Mouse (Mus musculus) hindbrain, embryonic 14.5 days (tissue): ENCODE measurements around the gene Fcho1. TPM values are rescaled to one million over a fixed set of nuclear protein-coding genes. Genes with fewer than 3 reads are reported as not detected.

Experiments
- ATAC-seq: fragments of 200-750 bp; cut with Nextera tagmentation; 2 replicates; pipeline ENCODE4 v1.8.0; 2017; ENCODE audit warnings: moderate number of reproducible peaks, mild to moderate bottlenecking, moderate TSS enrichment, moderate library complexity; ENCODE audit not compliant: low FRiP score
- DNase-seq: peaks from one replicate; pipeline ENCODE4 v3.0.0-alpha.2; 2015; ENCODE audit warnings: low spot score
- H3K27ac ChIP-seq: fragments of 300-500 bp; sonication (generic); 2 replicates; pipeline ENCODE4 v1.5.1; 2014; ENCODE audit warnings: mild to moderate bottlenecking, moderate library complexity
- H3K27me3 ChIP-seq: fragments of 300-500 bp; sonication (generic); 2 replicates; pipeline ENCODE4 v1.6.1; 2014; ENCODE audit warnings: mild to moderate bottlenecking, low read length, mixed read lengths; ENCODE audit not compliant: control insufficient read depth, insufficient read depth
- H3K36me3 ChIP-seq: fragments of 300-500 bp; sonication (generic); replicated peaks from 2 replicates; pipeline ENCODE4 v1.6.1; 2014; ENCODE audit not compliant: control insufficient read depth, insufficient read depth
- H3K4me1 ChIP-seq: fragments of 300-500 bp; sonication (generic); replicated peaks from 2 replicates; pipeline ENCODE4 v1.6.1; 2014; ENCODE audit warnings: antibody characterized with exemption, low read length, mixed read lengths; ENCODE audit not compliant: control insufficient read depth, insufficient read depth
- H3K4me2 ChIP-seq: fragments of 300-500 bp; sonication (generic); replicated peaks from 2 replicates; pipeline ENCODE4 v1.6.1; 2014; ENCODE audit warnings: mild to moderate bottlenecking, moderate library complexity
- H3K4me3 ChIP-seq: fragments of 300-500 bp; sonication (generic); replicated peaks from 2 replicates; pipeline ENCODE4 v1.5.1; 2014; ENCODE audit warnings: mild to moderate bottlenecking, low read length
- H3K9ac ChIP-seq: fragments of 300-500 bp; sonication (generic); 2 replicates; pipeline ENCODE4 v1.6.1; 2014
- H3K9me3 ChIP-seq: fragments of 300-500 bp; sonication (generic); 2 replicates; pipeline ENCODE4 v1.6.1; 2016; ENCODE audit warnings: low read length; ENCODE audit not compliant: control insufficient read depth
- WGBS: fragments of 180-500 bp; shearing (Covaris S2); extraction: QIAGEN DNeasy Blood & Tissue Kit; methylation state at CpG from one replicate; pipeline ENCODE4 v1.1.7; 2014; 5-methylcytosine and 5-hydroxymethylcytosine counted together
- polyA plus RNA-seq: library from polyadenylated mRNA; unstranded; fragments of >200 nt; fragmentation: Nextera tagmentation; extraction: Ambion mirVana; gene quantifications from 2 replicates; pipeline ENCODE4 v1.2.1, GENCODE M21; 2014

Gene Fcho1
- polyA plus RNA-seq, 1 experiment from 2014 or later: 57.3 TPM

- no peak overlapping the region for H3K4me3 ChIP-seq
Observed at GRCm38 (mm10) chr8:71719928-71720457, 5.5 kb downstream of the Fcho1 start.

GRCm38 (mm10) chr8:71719218-71719617 is 6.3 kb downstream of the Fcho1 start:
- Histone ChIP-seq H3K9me3 (no peaks in the 10 kb centered on the region), H3K4me1 (peaks cover 54% of the 10 kb centered on the region), H3K4me3 (no peak overlapping the region), H3K27me3 (no peaks in the 10 kb centered on the region), H3K9ac (no peak overlapping the region), H3K27ac (peak overlapping the region; percentile 73), H3K36me3 (peaks cover 33% of the 10 kb centered on the region), H3K4me2 (no peak overlapping the region)
- WGBS: 35% methylated on average over 4 of the region's 4 CpGs
- DNase-seq (peak; percentile 44), ATAC-seq (peak; percentile 5; the same call in 1 of the 2 replicates)

More at GRCm38 (mm10) chr8:71719928-71720457, 5.5 kb downstream of the Fcho1 start:
- Histone ChIP-seq H3K4me2 (peak overlapping the region; percentile 31), H3K4me1 (peaks cover 61% of the 10 kb centered on the region), H3K36me3 (peaks cover 25% of the 10 kb centered on the region), H3K9ac (no peak overlapping the region), H3K9me3 (no peaks in the 10 kb centered on the region), H3K27ac (peak overlapping the region; percentile 77), H3K27me3 (no peaks in the 10 kb centered on the region)
- peak; percentile 80 for ATAC-seq
- DNase-seq: peak; percentile 90
- 21% methylated on average over 7 of the region's 7 CpGs for WGBS

- H3K27me3 ChIP-seq: no peaks in the 10 kb centered on the region
- H3K4me1 ChIP-seq: peaks cover 49% of the 10 kb centered on the region
- no peak overlapping the region for H3K9ac ChIP-seq
- no peak for DNase-seq
- H3K27ac ChIP-seq: peak overlapping the region; percentile 40; the same call in 1 of the 2 replicates
- WGBS: 32% methylated on average over 3 of the region's 3 CpGs
- H3K4me3 ChIP-seq: no peak overlapping the region
- H3K4me2 ChIP-seq: no peak overlapping the region
- no peaks in the 10 kb centered on the region for H3K9me3 ChIP-seq
- ATAC-seq: no peak
- H3K36me3 ChIP-seq: peaks cover 42% of the 10 kb centered on the region
Observed at GRCm38 (mm10) chr8:71718252-71718651, 7.3 kb downstream of the Fcho1 start.

GRCm38 (mm10) chr8:71717096-71717495 is 8.4 kb downstream of the Fcho1 start:
- H3K9me3 ChIP-seq: no peaks in the 10 kb centered on the region
- WGBS: 86% methylated on average over 12 of the region's 12 CpGs
- ATAC-seq (no peak), DNase-seq (no peak)
- peaks cover 53% of the 10 kb centered on the region for H3K36me3 ChIP-seq
- no peaks in the 10 kb centered on the region for H3K27me3 ChIP-seq
- H3K4me1 ChIP-seq: peaks cover 42% of the 10 kb centered on the region
- no peak overlapping the region for H3K4me2 ChIP-seq
- H3K4me3 ChIP-seq: no peak overlapping the region
- H3K27ac ChIP-seq: no peak overlapping the region
- no peak overlapping the region for H3K9ac ChIP-seq

- H3K27me3 ChIP-seq: no peaks in the 10 kb centered on the region
- ATAC-seq (no peak), DNase-seq (no peak)
- H3K9ac ChIP-seq: no peak overlapping the region
- H3K36me3 ChIP-seq: peaks cover 58% of the 10 kb centered on the region
- no peak overlapping the region for H3K4me3 ChIP-seq
- H3K27ac ChIP-seq: no peak overlapping the region
- peaks cover 37% of the 10 kb centered on the region for H3K4me1 ChIP-seq
- H3K4me2 ChIP-seq: no peak overlapping the region
- H3K9me3 ChIP-seq: no peaks in the 10 kb centered on the region
- 90% methylated on average over 13 of the region's 13 CpGs for WGBS
Observed at GRCm38 (mm10) chr8:71716561-71717053, 8.9 kb downstream of the Fcho1 start.

GRCm38 (mm10) chr8:71715531-71715930 is 10.0 kb downstream of the Fcho1 start:
- no peak for DNase-seq

GRCm38 (mm10) chr8:71711574-71711973 is 13.9 kb downstream of the Fcho1 start:
- H3K36me3 ChIP-seq: peaks cover 49% of the 10 kb centered on the region
- DNase-seq: no peak
- 77% methylated on average over 2 of the region's 2 CpGs for WGBS

More at GRCm38 (mm10) chr8:71715531-71715930, 10.0 kb downstream of the Fcho1 start:
- Histone ChIP-seq H3K36me3 (peaks cover 60% of the 10 kb centered on the region), H3K27me3 (no peaks in the 10 kb centered on the region), H3K27ac (no peak overlapping the region), H3K9ac (no peak overlapping the region), H3K4me1 (peaks cover 27% of the 10 kb centered on the region), H3K4me3 (no peak overlapping the region), H3K9me3 (no peaks in the 10 kb centered on the region), H3K4me2 (no peak overlapping the region)
- 58% methylated on average over 8 of the region's 8 CpGs for WGBS
- no peak for ATAC-seq

GRCm38 (mm10) chr8:71709800-71710446 is 15.6 kb downstream of the Fcho1 start:
- Histone ChIP-seq H3K4me1 (0 out of 2 replicates have a peak, but pooled peaks cover 9% of the 10 kb centered on the region), H3K36me3 (peaks cover 39% of the 10 kb centered on the region), H3K9me3 (no peaks in the 10 kb centered on the region), H3K27ac (no peak overlapping the region), H3K27me3 (peaks cover 12% of the 10 kb centered on the region; the same call in 1 of the 2 replicates), H3K4me3 (no peak overlapping the region), H3K9ac (no peak overlapping the region), H3K4me2 (peak overlapping the region; percentile 44)
- WGBS: 20% methylated on average over 25 of the region's 25 CpGs
- peak; percentile 79 for ATAC-seq
- peak; percentile 86 for DNase-seq

More at GRCm38 (mm10) chr8:71711574-71711973, 13.9 kb downstream of the Fcho1 start:
- ATAC-seq: no peak
- Histone ChIP-seq H3K27ac (no peak overlapping the region), H3K9me3 (no peaks in the 10 kb centered on the region), H3K4me2 (no peak overlapping the region), H3K4me3 (no peak overlapping the region), H3K9ac (no peak overlapping the region), H3K27me3 (peaks cover 12% of the 10 kb centered on the region; the same call in 1 of the 2 replicates), H3K4me1 (0 out of 2 replicates have a peak, but pooled peaks cover 9% of the 10 kb centered on the region)

- DNase-seq: no peak
- H3K9me3 ChIP-seq: no peaks in the 10 kb centered on the region
- H3K4me1 ChIP-seq: 0 out of 2 replicates have a peak, but pooled peaks cover 9% of the 10 kb centered on the region
- 49% methylated on average over 25 of the region's 25 CpGs for WGBS
- H3K27ac ChIP-seq: no peak overlapping the region
- H3K36me3 ChIP-seq: peaks cover 32% of the 10 kb centered on the region
- 0 out of 2 replicates have a peak overlapping the region, but pooled peaks have one; percentile 44 for H3K4me2 ChIP-seq
- peaks cover 12% of the 10 kb centered on the region; the same call in 1 of the 2 replicates for H3K27me3 ChIP-seq
- H3K4me3 ChIP-seq: no peak overlapping the region
- ATAC-seq: peak; percentile 4; the same call in 1 of the 2 replicates
- no peak overlapping the region for H3K9ac ChIP-seq
Observed at GRCm38 (mm10) chr8:71709134-71709799, 16.2 kb downstream of the Fcho1 start.
